Mouse (Mus musculus): Measurements from ENCODE around the gene Pla2g12b.

The Pla2g12b gene

GRCm38 (mm10) chr10:59416623-59417022, 13.2 kb downstream of the Pla2g12b start:
- no peak for DNase-seq

GRCm38 (mm10) chr10:59419516-59419915, 16.1 kb downstream of the Pla2g12b start:
- DNase-seq: no peak

- no peak for DNase-seq
These were observed 21.0 kb downstream of the Pla2g12b start for GRCm38 (mm10) chr10:59424453-59424852.

- peak; percentile 21 for DNase-seq
These were observed 21.9 kb downstream of the Pla2g12b start for GRCm38 (mm10) chr10:59425369-59425768.

- DNase-seq: no peak
These were observed 22.9 kb downstream of the Pla2g12b start for GRCm38 (mm10) chr10:59426371-59426770.

GRCm38 (mm10) chr10:59429448-59430135, 26.1 kb downstream of the Pla2g12b start:
- no peak for DNase-seq

GRCm38 (mm10) chr10:59430701-59431218, 27.3 kb downstream of the Pla2g12b start:
- no peak for DNase-seq

GRCm38 (mm10) chr10:59435746-59436145, 32.3 kb downstream of the Pla2g12b start:
- DNase-seq: no peak

- no peak for DNase-seq
These were observed 35.2 kb downstream of the Pla2g12b start for GRCm38 (mm10) chr10:59438651-59439050.

- no peak for DNase-seq
These were observed 36.1 kb downstream of the Pla2g12b start for GRCm38 (mm10) chr10:59439508-59439931.

GRCm38 (mm10) chr10:59440177-59440576, 36.7 kb downstream of the Pla2g12b start:
- no peak for DNase-seq

- no peak for DNase-seq
These were observed 38.3 kb downstream of the Pla2g12b start, which contains the start of gene Oit3 for GRCm38 (mm10) chr10:59441735-59442134. Gene Oit3 (minus strand): TSS chr10:59441778.

GRCm38 (mm10) chr10:59443212-59443611, 39.8 kb downstream of the Pla2g12b start:
- DNase-seq: no peak

- DNase-seq: no peak
These were observed 40.6 kb downstream of the Pla2g12b start for GRCm38 (mm10) chr10:59444106-59444505.

- DNase-seq: no peak
These were observed 41.2 kb downstream of the Pla2g12b start for GRCm38 (mm10) chr10:59444635-59445034.

GRCm38 (mm10) chr10:59446911-59447437, 43.5 kb downstream of the Pla2g12b start:
- no peak for DNase-seq

- no peak for DNase-seq
These were observed 44.1 kb downstream of the Pla2g12b start for GRCm38 (mm10) chr10:59447546-59447945.

GRCm38 (mm10) chr10:59451839-59452238, 48.4 kb downstream of the Pla2g12b start:
- no peak for DNase-seq

- DNase-seq: no peak
These were observed 51.2 kb downstream of the Pla2g12b start for GRCm38 (mm10) chr10:59454631-59455030.

GRCm38 (mm10) chr10:59459767-59460166, 56.3 kb downstream of the Pla2g12b start:
- no peak for DNase-seq

GRCm38 (mm10) chr10:59462307-59462706, 58.8 kb downstream of the Pla2g12b start:
- DNase-seq: no peak

- no peak for DNase-seq
These were observed 62.1 kb downstream of the Pla2g12b start for GRCm38 (mm10) chr10:59465546-59465945.

- no peak for DNase-seq
These were observed 63.2 kb downstream of the Pla2g12b start for GRCm38 (mm10) chr10:59466626-59467025.

- DNase-seq: no peak
These were observed 63.8 kb downstream of the Pla2g12b start for GRCm38 (mm10) chr10:59467297-59467696.

Measured in cerebellum, adult 8-10 months (tissue).